In the genomic region with DNA sequence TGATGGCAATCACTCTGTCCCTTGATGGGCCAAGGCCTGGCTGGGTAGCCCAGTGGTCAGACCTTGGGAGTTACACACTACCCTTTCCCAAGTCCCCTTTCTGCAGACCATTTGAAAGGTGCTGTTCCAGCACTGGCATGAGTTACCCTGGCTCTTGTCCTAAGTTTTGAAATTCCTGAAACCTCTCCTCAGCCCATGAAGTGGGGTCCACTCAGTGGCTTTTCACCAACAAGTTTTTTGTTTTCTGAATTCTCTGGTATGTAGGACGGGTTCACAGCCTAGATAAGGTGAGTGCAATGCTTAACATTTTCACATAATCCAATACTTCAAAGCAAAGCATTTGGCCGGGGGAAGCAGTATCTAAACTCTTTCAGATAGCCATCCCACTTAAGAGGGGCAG, we compare ENCODE assay signal across 17 mouse cellular contexts.
"Had no signal": no experiment of that assay in that cellular context is flagged by ENCODE, and none has a peak within 500 bp of the region (broad histone marks: within the 10 kb centered on the region; RNA-seq: fewer than 3 reads in every experiment).

No protein-coding gene starts in this region.

- H3K27me3 ChIP-seq: limb, embryonic 15.5 days; liver, embryonic 13.5 days; midbrain, embryonic 15.5 days; neural tube, embryonic 12.5 days; stomach, embryonic 15.5 days had no signal

- H3K4me1 ChIP-seq: liver, embryonic 13.5 days; midbrain, embryonic 15.5 days; neural tube, embryonic 12.5 days had no signal

- ATAC-seq: intestine, postnatal 0 days; midbrain, embryonic 15.5 days had no signal

- H3K27ac ChIP-seq: kidney, postnatal 0 days; limb, embryonic 15.5 days; liver, embryonic 13.5 days; midbrain, embryonic 15.5 days; neural tube, embryonic 12.5 days; stomach, embryonic 15.5 days had no signal

- H3K4me2 ChIP-seq: limb, embryonic 15.5 days; liver, embryonic 13.5 days; lung, embryonic 14.5 days; midbrain, embryonic 11.5 days; midbrain, embryonic 15.5 days; neural tube, embryonic 12.5 days; stomach, embryonic 15.5 days had no signal

- H3K9ac ChIP-seq: limb, embryonic 15.5 days; liver, embryonic 13.5 days; lung, embryonic 14.5 days; midbrain, embryonic 15.5 days; neural tube, embryonic 12.5 days; stomach, embryonic 15.5 days had no signal

- H3K9me3 ChIP-seq: limb, embryonic 15.5 days; liver, embryonic 13.5 days; midbrain, embryonic 15.5 days; neural tube, embryonic 12.5 days; stomach, embryonic 15.5 days had no signal

- H3K4me3 ChIP-seq: limb, embryonic 15.5 days; liver, embryonic 13.5 days; megakaryocyte, embryonic 14.5 days; midbrain, embryonic 15.5 days; neural tube, embryonic 12.5 days; stomach, embryonic 15.5 days had no signal

- DNase-seq: kidney, adult 8-10 months; kidney, postnatal 36 days; layer of hippocampus, adult 9-11 months; layer of hippocampus, postnatal 36 days; liver, embryonic 13.5 days; lung, embryonic 14.5 days; spleen, adult 18-20 months; thymus, adult 2 months; thymus, postnatal 25 days had no signal
